Mouse (Mus musculus) liver, embryonic 12.5 days (tissue): ENCODE results near the gene Scaf11. TPM values are rescaled to one million over a fixed set of nuclear protein-coding genes. Genes with fewer than 3 reads are reported as not detected.

Experiments
- ATAC-seq: fragments of 200-750 bp; cut with Nextera tagmentation; 2 replicates; pipeline ENCODE4 v1.8.0; 2017; ENCODE audit warnings: moderate number of reproducible peaks, mild to moderate bottlenecking, moderate library complexity
- H3K27ac ChIP-seq: fragments of 300-500 bp; sonication (generic); 2 replicates; pipeline ENCODE4 v1.5.1; 2016; ENCODE audit warnings: mild to moderate bottlenecking
- H3K27me3 ChIP-seq: fragments of 300-500 bp; sonication (generic); replicated peaks from 2 replicates; pipeline ENCODE4 v1.6.1; 2016; ENCODE audit warnings: mild to moderate bottlenecking, moderate library complexity
- H3K36me3 ChIP-seq: fragments of 300-500 bp; sonication (generic); 2 replicates; pipeline ENCODE4 v1.6.1; 2016; ENCODE audit warnings: mild to moderate bottlenecking, moderate library complexity
- H3K4me1 ChIP-seq: fragments of 300-500 bp; sonication (generic); 2 replicates; pipeline ENCODE4 v1.6.1; 2016
- H3K4me2 ChIP-seq: fragments of 300-500 bp; sonication (generic); 2 replicates; pipeline ENCODE4 v1.6.1; 2016; ENCODE audit warnings: mild to moderate bottlenecking, moderate library complexity
- H3K4me3 ChIP-seq: fragments of 300-500 bp; sonication (generic); 2 replicates; pipeline ENCODE4 v1.5.1; 2016; ENCODE audit warnings: mild to moderate bottlenecking, moderate library complexity
- H3K9ac ChIP-seq: fragments of 300-500 bp; sonication (generic); 2 replicates; pipeline ENCODE4 v1.6.1; 2016; ENCODE audit warnings: mild to moderate bottlenecking, moderate library complexity
- H3K9me3 ChIP-seq: fragments of 300-500 bp; sonication (generic); replicated peaks from 2 replicates; pipeline ENCODE4 v1.6.1; 2016; ENCODE audit warnings: mild to moderate bottlenecking, moderate library complexity
- WGBS: fragments of 180-500 bp; shearing (Covaris S2); methylation state at CpG from one replicate; pipeline ENCODE4 v1.1.7; 2016; ENCODE audit not compliant: insufficient replicate concordance; 5-methylcytosine and 5-hydroxymethylcytosine counted together
- polyA plus RNA-seq: library from polyadenylated mRNA; unstranded; fragments of >200 nt; fragmentation: Nextera tagmentation; extraction: Ambion mirVana; gene quantifications from 2 replicates; pipeline ENCODE4 v1.2.1, GENCODE M21; 2016

The Scaf11 gene
- polyA plus RNA-seq, 1 experiment from 2014 or later = 68.8 TPM

- no peak for ATAC-seq
Measured at GRCm38 (mm10) chr15:96462611-96463010, 2.0 kb upstream of the Scaf11 start.

DNA sequence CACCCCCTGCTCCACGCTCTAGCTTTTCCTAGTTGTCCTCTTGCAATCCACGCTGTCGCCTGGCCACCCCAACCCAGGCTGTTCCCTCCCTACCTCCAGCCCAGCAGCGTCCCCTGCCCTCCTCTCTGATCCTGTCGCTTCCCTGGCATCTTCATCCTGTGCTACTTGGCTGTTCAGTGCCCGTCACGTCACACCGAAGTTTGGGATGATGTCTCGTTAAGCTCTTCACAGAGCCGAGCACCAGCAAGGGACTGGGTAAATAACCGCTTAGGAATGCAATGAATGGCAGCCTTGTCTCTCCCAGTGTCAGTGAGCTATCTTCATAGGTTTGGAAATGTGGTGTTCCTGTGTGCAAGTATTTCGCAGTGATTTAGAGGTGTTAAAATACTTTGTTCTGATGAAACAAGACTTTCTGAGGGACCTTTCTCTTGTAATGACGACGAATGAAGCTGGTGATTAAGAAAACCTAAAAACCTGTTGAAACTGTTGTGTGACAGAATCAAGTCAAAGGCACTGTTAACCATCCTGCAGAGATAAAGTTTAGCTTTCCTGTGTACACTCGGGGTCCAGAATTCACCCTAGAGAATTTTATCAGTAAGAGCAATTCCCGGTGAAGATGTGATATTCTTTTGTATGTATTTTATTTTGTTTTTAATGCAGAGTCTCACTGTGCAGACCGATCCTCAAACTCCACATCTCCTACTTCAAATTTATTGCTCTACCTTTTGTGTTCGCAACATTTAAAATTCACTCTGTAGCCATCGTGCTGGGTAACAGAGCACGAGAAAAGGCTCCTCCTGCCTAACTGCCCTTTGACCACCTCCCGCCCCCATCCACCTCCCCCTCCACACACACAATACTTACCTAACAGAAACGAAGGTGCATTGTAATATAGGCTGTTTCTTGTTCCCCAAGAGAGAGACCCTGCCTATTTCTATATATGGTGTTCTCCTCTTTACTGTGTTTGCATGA lies 1.2 kb upstream of the Scaf11 start:
- H3K27me3 ChIP-seq = no peaks in the 10 kb centered on the region
- peaks cover 9% of the 10 kb centered on the region for H3K36me3 ChIP-seq
- 12% methylated on average over 22 of the region's 22 CpGs for WGBS
- ATAC-seq = peak; percentile 14; the same call in 1 of the 2 replicates
- peak overlapping the region; percentile 87 for H3K27ac ChIP-seq
- peak overlapping the region; percentile 90 for H3K9ac ChIP-seq
- peaks cover 43% of the 10 kb centered on the region for H3K4me1 ChIP-seq
- peak overlapping the region; percentile 93 for H3K4me2 ChIP-seq
- H3K9me3 ChIP-seq = peaks cover 5% of the 10 kb centered on the region; the same call in 1 of the 2 replicates
- H3K4me3 ChIP-seq = peak overlapping the region; percentile 98

More at GRCm38 (mm10) chr15:96462611-96463010, 2.0 kb upstream of the Scaf11 start:
- H3K9me3 ChIP-seq = peaks cover 5% of the 10 kb centered on the region; the same call in 1 of the 2 replicates
- 82% methylated on average over 3 of the region's 3 CpGs for WGBS
- peak overlapping the region; percentile 93; the same call in 1 of the 2 replicates for H3K4me2 ChIP-seq
- peaks cover 41% of the 10 kb centered on the region for H3K4me1 ChIP-seq
- H3K4me3 ChIP-seq = no peak overlapping the region
- H3K27me3 ChIP-seq = no peaks in the 10 kb centered on the region
- peaks cover 9% of the 10 kb centered on the region for H3K36me3 ChIP-seq
- H3K27ac ChIP-seq = 0 out of 2 replicates have a peak overlapping the region, but pooled peaks have one; percentile 56
- H3K9ac ChIP-seq = no peak overlapping the region

DNA sequence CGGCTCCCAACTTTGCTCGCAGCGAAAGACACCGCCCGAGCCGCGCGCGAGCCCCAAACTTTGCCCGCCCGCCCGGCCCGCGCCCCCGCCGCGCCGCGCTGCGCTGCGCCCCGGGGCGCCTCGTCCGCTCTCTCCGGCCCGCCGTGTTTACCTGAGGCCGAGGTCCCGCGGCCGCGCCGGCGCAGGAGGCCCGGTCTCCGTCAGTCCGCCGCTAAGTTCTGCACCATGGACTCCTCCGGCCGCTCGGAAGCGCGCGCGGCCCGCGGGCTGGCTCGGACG lies 253 bp downstream of the Scaf11 start:
- Histone ChIP-seq H3K36me3 (peaks cover 9% of the 10 kb centered on the region), H3K4me2 (peak overlapping the region; percentile 93), H3K9me3 (peaks cover 5% of the 10 kb centered on the region; the same call in 1 of the 2 replicates), H3K27ac (peak overlapping the region; percentile 100), H3K27me3 (no peaks in the 10 kb centered on the region), H3K4me1 (peaks cover 57% of the 10 kb centered on the region), H3K9ac (peak overlapping the region; percentile 100), H3K4me3 (peak overlapping the region; percentile 98)
- 0% methylated on average over 29 of the region's 50 CpGs for WGBS
- ATAC-seq = no peak

GRCm38 (mm10) chr15:96459741-96460450 lies 747 bp downstream of the Scaf11 start:
- H3K27ac ChIP-seq = peak overlapping the region; percentile 100
- H3K36me3 ChIP-seq = peaks cover 9% of the 10 kb centered on the region
- peaks cover 5% of the 10 kb centered on the region; the same call in 1 of the 2 replicates for H3K9me3 ChIP-seq
- WGBS = under 1% methylated on average over 47 of the region's 71 CpGs
- peak; percentile 54 for ATAC-seq
- H3K4me3 ChIP-seq = peak overlapping the region; percentile 98
- H3K9ac ChIP-seq = peak overlapping the region; percentile 100
- peak overlapping the region; percentile 93 for H3K4me2 ChIP-seq
- H3K4me1 ChIP-seq = peaks cover 60% of the 10 kb centered on the region
- no peaks in the 10 kb centered on the region for H3K27me3 ChIP-seq

DNA sequence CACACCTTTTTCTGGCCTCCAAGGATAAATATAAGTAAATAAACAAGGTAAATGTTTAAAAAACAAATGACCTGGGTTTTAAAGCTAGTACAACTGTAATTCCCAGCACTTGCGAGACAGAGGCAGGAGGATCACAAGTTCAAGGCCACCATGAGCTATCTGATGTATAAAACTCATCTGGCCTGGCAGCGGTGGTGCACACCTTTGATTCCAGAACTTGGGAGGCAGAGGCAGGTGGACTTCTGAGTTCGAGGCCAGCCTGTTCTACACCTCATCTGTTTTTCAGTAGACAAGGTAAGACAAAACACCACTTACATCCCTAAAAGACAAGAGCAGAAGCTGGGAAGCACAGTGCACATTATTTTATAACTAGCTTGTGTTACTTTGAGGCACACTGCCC lies 2.4 kb downstream of the Scaf11 start:
- Histone ChIP-seq H3K9ac (peak overlapping the region; percentile 36; the same call in 1 of the 2 replicates), H3K4me3 (peak overlapping the region; percentile 98), H3K27me3 (no peaks in the 10 kb centered on the region), H3K36me3 (peaks cover 9% of the 10 kb centered on the region), H3K4me1 (peaks cover 72% of the 10 kb centered on the region), H3K27ac (0 out of 2 replicates have a peak overlapping the region, but pooled peaks have one; percentile 58), H3K4me2 (peak overlapping the region; percentile 93), H3K9me3 (no peaks in the 10 kb centered on the region)
- WGBS = 78% methylated on average over 3 of the region's 3 CpGs
- ATAC-seq = no peak

DNA sequence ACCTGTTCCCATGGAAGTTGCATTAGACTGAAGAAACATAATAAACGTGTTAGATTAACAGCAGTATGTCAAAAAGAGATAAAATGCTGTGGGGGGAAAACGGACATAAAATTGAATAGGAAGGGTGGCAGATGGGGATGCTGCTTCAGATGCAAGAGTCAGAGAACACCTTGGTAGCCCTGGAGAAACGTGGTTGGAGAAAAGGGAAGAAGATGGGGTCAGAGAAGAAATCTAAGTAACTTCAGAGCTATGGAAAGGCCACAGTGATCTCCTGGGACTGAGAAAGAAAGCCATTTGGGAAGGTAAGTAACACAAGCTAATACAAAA lies 3.3 kb downstream of the Scaf11 start:
- Histone ChIP-seq H3K9ac (peak overlapping the region; percentile 63), H3K4me2 (peak overlapping the region; percentile 50), H3K36me3 (peaks cover 9% of the 10 kb centered on the region), H3K4me1 (peaks cover 64% of the 10 kb centered on the region), H3K9me3 (no peaks in the 10 kb centered on the region), H3K27me3 (no peaks in the 10 kb centered on the region), H3K4me3 (peak overlapping the region; percentile 4; the same call in 1 of the 2 replicates), H3K27ac (peak overlapping the region; percentile 66)
- WGBS = 30% methylated on average over 3 of the region's 3 CpGs
- no peak for ATAC-seq

- ATAC-seq = no peak
- H3K9ac ChIP-seq = peak overlapping the region; percentile 63; the same call in 1 of the 2 replicates
- peak overlapping the region; percentile 66 for H3K27ac ChIP-seq
- H3K27me3 ChIP-seq = no peaks in the 10 kb centered on the region
- H3K4me2 ChIP-seq = peak overlapping the region; percentile 50
- no peaks in the 10 kb centered on the region for H3K9me3 ChIP-seq
- H3K4me1 ChIP-seq = peaks cover 63% of the 10 kb centered on the region
- WGBS = 61% methylated on average over 5 of the region's 5 CpGs
- peaks cover 13% of the 10 kb centered on the region for H3K36me3 ChIP-seq
- 0 out of 2 replicates have a peak overlapping the region, but pooled peaks have one; percentile 4 for H3K4me3 ChIP-seq
Measured at GRCm38 (mm10) chr15:96456651-96457337, 3.8 kb downstream of the Scaf11 start.

DNA sequence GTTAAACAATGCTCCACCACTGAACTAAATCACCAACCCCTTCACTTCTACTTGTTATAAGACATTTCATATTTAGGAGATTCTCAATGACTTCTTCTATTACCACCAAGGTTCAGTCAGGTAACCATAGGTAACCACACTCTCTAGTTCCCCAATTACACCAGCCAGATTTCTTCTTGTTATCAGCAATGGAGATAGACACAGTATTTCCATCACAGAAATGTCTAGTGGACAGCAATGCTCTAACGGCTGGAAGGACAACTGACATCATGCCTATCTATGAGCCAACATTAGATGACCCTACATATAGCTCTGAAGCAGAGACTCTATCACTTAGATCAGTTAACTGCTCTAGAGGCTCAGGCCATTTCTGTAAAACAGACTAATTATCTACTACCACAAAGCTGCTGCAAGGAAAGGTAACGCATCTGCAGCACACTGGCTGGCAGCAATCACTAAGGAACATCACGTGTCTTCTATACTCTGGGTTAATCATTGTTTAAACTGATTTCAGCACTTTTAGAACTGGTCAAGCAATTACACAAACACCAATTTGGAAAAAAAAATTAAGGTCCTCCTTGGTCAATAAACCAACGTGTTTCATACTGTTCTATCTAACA lies 4.9 kb downstream of the Scaf11 start:
- 35% methylated on average over 4 of the region's 4 CpGs for WGBS
- Histone ChIP-seq H3K4me1 (peaks cover 61% of the 10 kb centered on the region), H3K36me3 (peaks cover 24% of the 10 kb centered on the region), H3K4me2 (peak overlapping the region; percentile 31), H3K4me3 (no peak overlapping the region; the same call in 1 of the 2 replicates), H3K9me3 (no peaks in the 10 kb centered on the region), H3K9ac (peak overlapping the region; percentile 44; the same call in 1 of the 2 replicates), H3K27ac (peak overlapping the region; percentile 64), H3K27me3 (no peaks in the 10 kb centered on the region)
- no peak for ATAC-seq

DNA sequence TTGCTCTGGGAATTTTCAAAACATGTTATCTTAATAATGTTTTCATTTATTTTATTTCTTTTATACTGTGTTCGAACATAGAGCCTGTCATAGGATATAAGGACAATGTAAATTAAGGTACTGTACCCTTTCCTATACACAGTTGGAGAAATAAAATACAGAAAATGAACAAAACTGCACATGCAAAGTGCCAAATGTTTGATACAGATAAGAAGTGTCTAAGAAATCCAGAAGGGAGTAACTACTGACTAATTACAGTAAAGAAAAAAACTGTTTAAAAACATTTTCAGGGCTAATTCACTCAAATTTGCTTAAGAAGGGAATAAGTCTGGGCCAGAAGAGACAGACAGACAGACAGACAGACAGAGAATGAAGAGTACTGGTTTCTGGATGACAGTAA lies 7.3 kb downstream of the Scaf11 start:
- H3K4me1 ChIP-seq = peaks cover 62% of the 10 kb centered on the region
- H3K9ac ChIP-seq = peak overlapping the region; percentile 22; the same call in 1 of the 2 replicates
- peaks cover 33% of the 10 kb centered on the region for H3K36me3 ChIP-seq
- H3K4me2 ChIP-seq = peak overlapping the region; percentile 25
- 74% methylated on average over 1 of the region's 1 CpGs for WGBS
- no peaks in the 10 kb centered on the region for H3K27me3 ChIP-seq
- H3K4me3 ChIP-seq = no peak overlapping the region
- H3K27ac ChIP-seq = peak overlapping the region; percentile 59; the same call in 1 of the 2 replicates
- no peak for ATAC-seq
- no peaks in the 10 kb centered on the region for H3K9me3 ChIP-seq

GRCm38 (mm10) chr15:96448656-96449299 lies 11.9 kb downstream of the Scaf11 start:
- Histone ChIP-seq H3K4me2 (peak overlapping the region; percentile 45), H3K9me3 (no peaks in the 10 kb centered on the region), H3K27ac (peak overlapping the region; percentile 89), H3K9ac (no peak overlapping the region; the same call in 1 of the 2 replicates), H3K36me3 (peaks cover 60% of the 10 kb centered on the region), H3K27me3 (no peaks in the 10 kb centered on the region), H3K4me3 (no peak overlapping the region; the same call in 1 of the 2 replicates), H3K4me1 (peaks cover 28% of the 10 kb centered on the region)
- peak; percentile 99 for ATAC-seq
- 73% methylated on average over 7 of the region's 7 CpGs for WGBS
